Mouse (Mus musculus): ENCODE data around the gene Pik3c2b.

- TF ChIP-seq CTCF (IDR thresholded peaks at IDR 0.05; ENCODE audit: low read depth) (no peak), EP300 (IDR thresholded peaks at IDR 0.05; ENCODE audit: low read depth) (no peak)
Observed at GRCm38 (mm10) chr1:133016775-133017428, 28.6 kb upstream of the Pik3c2b start.

Measured in liver, postnatal 0 days (tissue).